Mouse (Mus musculus): Measurements from ENCODE around the gene Hexim1. TPM values are rescaled to one million over a fixed set of nuclear protein-coding genes. Genes with fewer than 3 reads are reported as not detected.

Hexim1 gene
- polyA plus RNA-seq, 1 experiment, result 42.1 TPM

DNA sequence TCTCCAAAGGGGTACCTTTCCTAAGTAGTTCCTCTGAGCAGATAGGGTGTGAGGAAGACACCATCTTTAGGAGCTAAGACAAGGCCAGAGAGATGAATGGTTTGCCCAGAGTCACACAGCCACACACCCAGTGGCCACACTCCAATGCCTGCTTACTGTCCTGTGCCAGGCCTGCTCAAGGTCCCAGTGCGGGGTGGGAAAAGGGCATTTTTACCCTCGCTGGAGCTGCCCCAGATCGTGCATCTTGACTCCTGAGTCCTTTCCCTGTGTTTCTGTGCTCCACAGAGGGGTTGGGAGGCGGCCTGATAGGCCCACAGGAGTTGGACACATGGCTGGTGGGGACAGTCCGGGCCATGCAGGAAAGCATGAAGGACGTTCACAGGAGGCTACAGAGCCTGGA lies 10.2 kb upstream of the Hexim1 start:
- no peak for TF ChIP-seq GATA1 (IDR thresholded peaks at IDR 0.05; ENCODE audit: low read length)

DNA sequence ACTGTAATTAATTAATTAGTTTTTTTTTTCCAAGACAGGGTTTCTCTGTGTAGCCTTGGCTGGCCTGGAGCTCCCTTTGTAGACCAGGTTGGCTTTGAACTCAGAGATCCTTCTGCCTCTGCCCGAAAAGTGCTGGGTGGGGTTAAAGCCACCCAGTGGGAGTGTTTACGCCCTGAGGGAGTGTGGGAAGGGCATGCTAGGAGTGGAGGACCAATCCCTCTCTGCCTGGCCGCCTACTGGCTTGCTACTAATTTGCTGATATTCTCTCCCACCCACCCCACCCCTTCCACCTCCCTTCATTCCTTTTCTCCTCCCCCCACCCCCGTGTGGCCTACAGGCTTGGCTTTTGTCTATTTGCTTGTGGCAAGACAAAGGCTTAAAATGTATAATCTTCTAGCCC lies 9.6 kb upstream of the Hexim1 start:
- no peak for TF ChIP-seq GATA1 (IDR thresholded peaks at IDR 0.05; ENCODE audit: low read length)

DNA sequence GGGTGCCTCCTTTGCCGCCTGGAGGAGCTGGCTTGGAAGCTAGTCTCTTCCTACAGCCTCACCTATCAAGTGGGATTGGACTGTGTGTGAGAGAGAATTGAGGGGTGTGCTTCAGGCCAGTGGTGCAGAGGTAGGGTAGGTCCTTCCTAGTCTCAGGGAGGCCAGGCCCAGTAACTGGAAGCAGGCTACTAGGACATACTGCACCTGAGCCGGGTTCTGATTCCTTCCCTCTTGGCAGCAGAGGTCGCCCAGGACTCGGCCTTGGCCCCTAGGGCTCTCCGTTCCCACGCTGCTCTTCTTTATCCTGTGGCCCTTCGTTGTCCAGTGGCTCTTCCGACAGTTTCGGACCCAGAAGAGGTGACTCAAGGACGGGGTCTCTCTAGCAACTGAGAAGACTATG lies 4.7 kb upstream of the Hexim1 start:
- no peak for TF ChIP-seq GATA1 (IDR thresholded peaks at IDR 0.05; ENCODE audit: low read length)

DNA sequence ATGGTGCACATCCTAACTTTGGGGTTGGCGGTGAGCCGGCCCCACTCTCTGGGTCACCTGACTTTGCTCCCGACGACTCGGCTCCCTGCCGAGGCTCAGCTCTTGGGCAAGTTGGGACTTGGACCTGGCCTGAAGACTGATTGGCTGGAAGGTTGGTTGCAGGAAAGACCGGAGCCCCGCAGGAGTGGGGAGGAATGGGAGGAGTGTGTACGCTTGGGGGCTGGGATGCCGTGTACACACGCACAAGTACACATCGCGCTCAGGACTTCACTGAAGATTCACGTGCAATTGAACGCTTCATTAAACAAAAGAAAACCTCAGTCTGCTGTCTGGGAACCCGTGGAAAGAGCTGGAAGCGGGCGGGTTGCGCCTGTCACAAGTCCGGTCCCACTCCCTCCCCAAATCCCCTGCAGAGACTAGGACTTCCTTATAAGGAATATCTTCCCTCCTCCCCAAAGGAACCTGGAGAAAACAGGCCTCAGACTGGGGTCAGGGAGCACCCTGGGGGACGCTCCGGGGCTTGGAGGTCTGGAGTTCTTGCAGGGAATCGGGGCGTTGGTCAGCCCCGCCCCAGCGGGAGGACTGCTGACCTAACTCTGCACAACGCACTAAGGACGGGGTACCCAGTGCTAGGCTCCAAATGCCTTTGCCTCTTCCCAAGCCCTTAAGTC lies 4.0 kb upstream of the Hexim1 start:
- no peak for TF ChIP-seq GATA1 (IDR thresholded peaks at IDR 0.05; ENCODE audit: low read length)

DNA sequence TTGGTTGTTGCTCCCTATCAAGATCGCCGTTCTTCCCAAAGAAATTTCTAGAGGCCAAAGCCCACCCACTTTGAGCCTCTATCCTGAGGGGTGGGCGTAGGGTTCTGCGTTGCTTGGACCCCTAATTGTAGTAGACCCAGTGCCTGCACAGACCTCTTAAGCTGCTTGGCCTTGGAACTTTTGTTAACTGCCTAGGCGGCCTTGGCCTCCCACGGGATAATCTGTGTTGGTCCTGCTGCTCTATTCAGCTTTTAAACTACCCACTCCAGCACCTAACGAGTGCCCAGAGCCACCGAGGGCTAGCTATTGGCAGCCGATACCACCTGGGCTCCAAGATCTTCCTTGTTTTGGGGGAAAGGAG lies 3.5 kb upstream of the Hexim1 start:
- no peak for TF ChIP-seq GATA1 (IDR thresholded peaks at IDR 0.05; ENCODE audit: low read length)

DNA sequence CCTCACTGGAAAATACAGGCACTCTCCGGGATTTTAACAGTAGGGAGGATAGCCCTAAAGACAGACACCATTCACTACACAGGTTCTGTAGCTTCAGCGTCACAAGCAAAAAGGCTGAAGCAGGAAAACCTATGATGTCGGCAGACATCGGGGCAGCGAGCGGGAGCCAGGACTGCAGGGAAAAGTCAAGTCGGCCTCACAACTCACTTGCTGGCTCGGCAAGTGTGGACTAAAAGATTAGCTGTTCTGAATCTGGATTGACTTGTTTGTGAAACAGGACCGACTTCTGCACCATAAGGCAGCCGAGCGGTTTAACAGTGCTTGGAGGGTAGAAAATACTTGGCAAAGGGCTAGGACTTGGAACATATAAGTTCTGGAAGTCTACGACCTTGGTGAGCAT lies 3.0 kb upstream of the Hexim1 start:
- TF ChIP-seq GATA1 (IDR thresholded peaks at IDR 0.05; ENCODE audit: low read length), result no peak

DNA sequence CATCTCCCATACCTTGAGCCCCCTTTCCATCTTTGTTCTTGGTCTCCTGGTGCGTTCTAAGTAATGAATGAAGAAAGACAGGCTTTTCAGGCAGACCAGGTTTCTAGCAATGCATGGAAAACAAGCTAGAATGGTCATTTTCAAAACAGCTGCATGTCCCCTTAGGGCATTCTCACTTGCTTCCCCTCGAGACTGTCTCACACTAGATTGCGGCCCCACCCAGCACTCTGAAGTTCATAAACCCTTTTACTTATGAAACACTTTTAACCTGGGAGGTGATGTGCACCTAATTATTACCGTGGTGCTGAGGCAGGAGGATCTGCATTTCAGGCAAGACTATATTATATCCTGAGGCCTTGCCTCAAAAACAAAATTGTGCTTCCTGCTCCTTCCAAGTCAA lies 2.3 kb upstream of the Hexim1 start:
- TF ChIP-seq GATA1 (IDR thresholded peaks at IDR 0.05; ENCODE audit: low read length), result no peak

DNA sequence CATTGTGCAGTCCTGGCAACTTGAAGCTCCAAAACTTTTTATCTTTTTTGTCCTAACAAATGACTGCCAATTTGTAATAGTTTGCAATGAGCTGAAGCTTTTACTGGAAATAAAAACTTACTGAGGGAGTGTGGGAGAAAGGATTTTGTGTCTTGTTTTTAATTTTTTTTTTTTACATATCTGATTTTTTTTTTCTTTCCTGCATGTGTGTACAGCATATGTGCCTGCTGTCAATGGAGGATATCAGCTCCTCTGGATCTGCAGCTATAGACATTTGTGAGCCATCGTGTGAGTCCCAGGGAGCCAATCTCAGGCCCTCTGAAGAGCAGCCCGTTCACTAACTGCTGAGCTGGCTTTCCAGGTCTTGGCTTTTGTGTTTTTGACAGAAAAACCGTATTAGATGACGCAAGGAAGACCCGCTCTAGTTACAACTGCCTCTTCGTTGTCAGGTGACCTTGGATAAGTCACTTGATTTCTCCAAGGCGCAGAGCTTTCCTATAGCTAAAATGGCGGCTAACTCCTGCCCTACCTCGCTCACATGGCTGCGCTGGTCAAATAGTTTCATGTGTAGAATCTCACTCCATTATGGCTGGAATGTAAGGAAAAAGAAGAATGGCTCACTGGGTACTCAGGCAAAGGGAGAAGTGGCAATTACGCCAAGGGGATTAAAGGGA lies 1.6 kb upstream of the Hexim1 start:
- no peak for TF ChIP-seq GATA1 (IDR thresholded peaks at IDR 0.05; ENCODE audit: low read length)

DNA sequence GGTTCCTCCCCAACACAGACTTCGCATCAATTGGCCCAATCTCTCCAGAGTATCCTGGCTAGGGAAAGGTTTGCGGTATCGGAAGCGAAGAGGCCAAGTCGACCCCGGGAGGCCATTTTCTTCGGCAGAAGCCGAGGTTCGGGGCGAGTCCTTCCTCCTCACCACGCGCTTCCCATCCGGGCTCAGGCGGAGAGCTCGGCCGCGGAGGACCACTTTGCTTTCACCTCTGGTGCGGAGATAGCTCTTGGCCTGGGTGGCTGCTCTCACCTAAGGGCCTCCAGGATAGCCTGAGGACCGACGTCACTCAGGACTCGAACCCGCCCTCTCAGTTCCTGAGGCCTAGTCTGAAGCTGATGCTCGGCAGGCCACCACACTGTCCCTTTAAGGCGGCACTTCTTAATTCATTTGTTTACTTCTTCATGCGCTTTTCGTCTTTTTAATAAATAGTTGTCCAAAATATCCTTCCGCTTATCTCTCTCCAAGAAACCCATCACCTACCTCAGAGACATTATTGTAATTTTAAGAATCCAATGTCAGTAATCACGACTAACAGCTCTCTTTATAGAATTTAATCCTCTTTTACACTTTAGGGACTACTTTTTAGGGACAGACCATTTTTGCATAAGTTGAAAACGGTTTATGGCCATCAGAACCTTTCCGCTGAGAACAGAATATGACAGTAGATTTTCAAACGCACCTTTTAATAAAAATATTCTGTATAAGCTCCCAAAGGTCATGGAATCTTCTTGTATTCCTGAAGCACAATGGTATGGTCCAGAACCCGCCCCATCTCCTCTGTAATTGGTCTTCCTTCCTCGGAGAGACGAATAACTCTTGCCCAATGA lies 646 bp upstream of the Hexim1 start:
- TF ChIP-seq GATA1 (IDR thresholded peaks at IDR 0.05; ENCODE audit: low read length), result no peak

DNA sequence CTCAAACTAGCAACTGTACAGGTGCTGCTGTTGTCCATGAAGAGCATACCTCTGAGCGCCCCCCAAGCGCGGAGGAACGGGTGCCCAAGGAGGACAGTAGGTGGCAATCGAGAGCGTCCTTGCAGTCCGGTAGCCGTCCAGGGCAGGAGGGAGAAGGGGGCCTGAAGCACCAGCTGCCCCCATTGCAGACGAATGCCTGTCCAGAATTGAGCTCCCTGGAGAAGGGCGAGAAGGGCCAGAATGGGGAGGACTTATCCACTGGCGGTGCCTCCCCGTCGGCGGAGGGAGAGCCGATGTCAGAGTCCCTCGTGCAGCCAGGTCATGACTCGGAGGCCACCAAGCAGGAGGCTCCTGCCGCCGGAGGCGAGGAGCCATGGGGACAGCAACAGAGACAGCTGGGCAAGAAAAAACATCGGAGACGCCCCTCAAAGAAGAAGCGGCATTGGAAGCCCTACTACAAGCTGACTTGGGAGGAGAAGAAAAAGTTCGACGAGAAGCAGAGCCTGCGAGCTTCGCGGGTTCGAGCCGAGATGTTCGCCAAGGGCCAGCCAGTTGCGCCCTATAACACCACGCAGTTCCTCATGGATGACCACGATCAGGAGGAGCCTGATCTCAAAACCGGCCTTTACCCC lies 1.0 kb downstream of the Hexim1 start:
- no peak for TF ChIP-seq GATA1 (IDR thresholded peaks at IDR 0.05; ENCODE audit: low read length)

DNA sequence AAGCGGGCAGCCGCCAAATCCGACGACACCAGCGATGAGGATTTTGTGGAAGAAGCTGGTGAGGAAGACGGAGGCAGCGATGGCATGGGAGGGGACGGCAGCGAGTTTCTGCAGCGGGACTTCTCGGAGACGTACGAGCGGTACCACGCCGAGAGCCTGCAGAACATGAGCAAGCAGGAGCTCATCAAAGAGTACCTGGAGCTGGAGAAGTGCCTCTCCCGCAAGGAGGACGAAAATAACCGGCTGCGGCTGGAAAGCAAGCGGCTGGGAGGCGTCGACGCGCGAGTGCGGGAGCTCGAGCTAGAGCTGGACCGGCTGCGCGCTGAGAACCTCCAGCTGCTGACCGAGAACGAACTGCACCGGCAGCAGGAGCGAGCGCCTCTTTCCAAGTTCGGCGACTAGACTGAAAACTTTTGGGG lies 1.6 kb downstream of the Hexim1 start:
- no peak for TF ChIP-seq GATA1 (IDR thresholded peaks at IDR 0.05; ENCODE audit: low read length)

DNA sequence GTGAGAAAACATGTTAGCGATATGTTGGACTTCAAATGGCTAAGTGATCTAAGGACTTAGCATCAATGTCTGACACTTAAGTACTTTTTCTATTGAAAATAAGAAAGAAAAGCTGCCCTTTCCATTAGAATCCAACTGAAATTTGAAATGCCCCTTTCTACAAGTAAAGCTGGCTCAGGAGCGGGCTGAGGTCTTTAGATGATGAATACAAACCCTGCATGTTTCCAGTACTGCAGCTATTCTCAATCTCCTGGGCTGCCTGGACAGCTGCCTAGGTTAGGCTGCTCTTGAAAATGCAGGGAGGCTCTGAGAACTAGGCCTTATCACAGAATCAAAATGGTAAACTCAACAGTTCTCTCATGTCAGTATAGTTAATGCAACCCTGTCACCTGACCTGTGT lies 2.8 kb downstream of the Hexim1 start:
- TF ChIP-seq GATA1 (IDR thresholded peaks at IDR 0.05; ENCODE audit: low read length), result no peak

DNA sequence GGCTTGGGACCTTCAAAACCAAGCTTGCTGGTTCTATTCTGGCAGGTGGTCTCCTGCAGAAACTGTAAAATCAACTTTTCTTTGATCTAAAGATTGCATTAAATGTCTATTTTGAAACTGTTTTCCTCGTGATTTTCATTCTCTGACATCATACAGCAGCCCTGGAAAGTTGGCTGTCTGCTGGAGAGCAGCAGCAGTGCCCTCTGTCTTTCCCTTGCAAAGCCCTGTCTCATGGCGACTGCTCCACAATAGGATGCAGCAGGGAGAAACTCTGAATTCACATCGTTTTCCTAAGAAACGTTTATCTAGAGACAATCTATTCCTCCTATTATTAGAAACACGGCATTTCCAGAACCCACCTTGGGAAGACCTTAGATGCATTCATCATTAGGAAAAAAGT lies 3.6 kb downstream of the Hexim1 start:
- TF ChIP-seq GATA1 (IDR thresholded peaks at IDR 0.05; ENCODE audit: low read length), result no peak

DNA sequence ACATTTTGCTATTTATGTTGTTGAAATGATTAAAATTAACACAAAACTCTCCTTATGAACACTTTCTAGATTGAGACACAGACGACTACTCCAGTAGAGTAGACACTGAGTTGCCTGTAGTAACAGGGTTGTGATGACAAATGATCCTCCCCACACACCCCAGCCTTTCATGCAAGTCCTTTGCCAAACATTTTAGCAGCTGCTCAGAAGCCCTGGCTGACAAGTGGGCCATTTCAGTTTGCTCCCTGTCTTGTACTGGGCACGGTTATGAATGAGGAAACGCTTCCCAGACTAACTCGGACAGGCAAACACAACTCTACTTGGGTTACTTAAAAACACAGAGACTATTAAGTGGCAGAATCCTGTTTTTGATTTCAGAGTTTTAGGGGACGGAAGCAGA lies 4.3 kb downstream of the Hexim1 start:
- no peak for TF ChIP-seq GATA1 (IDR thresholded peaks at IDR 0.05; ENCODE audit: low read length)

DNA sequence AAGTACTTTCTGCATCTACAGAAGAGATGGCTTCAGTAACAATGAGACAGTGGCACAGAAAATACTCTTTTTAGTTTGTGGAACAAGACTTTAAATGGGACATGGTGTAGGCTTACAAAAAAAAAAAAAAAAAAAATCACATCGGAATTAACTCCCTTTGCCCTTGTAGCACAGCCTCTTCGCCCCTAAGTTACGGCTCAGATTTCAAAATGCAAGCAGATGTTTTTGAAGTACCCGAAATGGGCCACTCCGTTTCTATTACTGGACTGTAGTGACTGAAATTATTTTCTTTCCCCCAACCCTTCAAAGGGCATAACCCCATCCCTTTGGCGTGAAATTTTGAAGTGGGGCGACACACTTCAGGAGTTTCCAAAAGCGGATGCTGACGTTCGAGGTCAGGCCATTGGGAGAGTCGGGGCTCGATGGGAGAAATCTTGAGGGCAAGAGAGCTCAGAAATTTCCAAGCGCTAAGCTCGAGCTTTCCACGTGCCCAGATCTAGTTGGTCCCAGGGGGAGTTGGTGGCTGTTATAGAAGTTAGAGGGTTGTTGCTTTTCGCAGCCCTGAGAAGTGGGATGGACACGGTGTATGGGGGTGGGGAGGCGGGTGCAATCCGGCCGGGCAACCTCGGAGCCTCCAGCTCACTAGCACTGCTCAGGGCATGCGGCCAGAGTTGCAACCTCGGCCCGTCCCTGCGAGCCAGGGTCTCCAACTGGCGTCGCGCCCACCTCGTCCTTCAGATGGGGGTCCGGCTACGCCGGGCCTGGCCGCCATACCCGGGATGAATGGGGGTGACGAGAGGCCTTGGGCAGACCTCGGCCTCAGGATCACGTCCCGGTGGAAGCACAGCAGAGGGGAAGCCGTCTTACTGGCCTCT lies 15.9 kb downstream of the Hexim1 start, which contains the start of gene Hexim2:
TSS of gene Hexim2 (plus strand) at position 729 of the 875 bp plus-strand sequence.
- no peak for TF ChIP-seq GATA1 (IDR thresholded peaks at IDR 0.05; ENCODE audit: low read length)
